Mouse (Mus musculus): ENCODE results near the gene Ldlrad3. TPM values are rescaled to one million over a fixed set of nuclear protein-coding genes. Genes with fewer than 3 reads are reported as not detected.

Gene Ldlrad3
- total RNA-seq, 1 experiment from 2014 or later, result 10.2 TPM

- no peak for ATAC-seq (replicated peaks in 1 of 2; ENCODE audit: insufficient read depth in 1 of 2, low FRiP score in 2 of 2, low TSS enrichment in 1 of 2, low read depth in 1 of 2, poor library complexity in 2 of 2, severe bottlenecking in 2 of 2)
Observed at GRCm38 (mm10) chr2:101981211-101981610, 205.0 kb downstream of the Ldlrad3 start.

GRCm38 (mm10) chr2:101980456-101980947 lies 205.7 kb downstream of the Ldlrad3 start:
- no peak for ATAC-seq (replicated peaks in 1 of 2; ENCODE audit: insufficient read depth in 1 of 2, low FRiP score in 2 of 2, low TSS enrichment in 1 of 2, low read depth in 1 of 2, poor library complexity in 2 of 2, severe bottlenecking in 2 of 2)

- no peak for ATAC-seq (replicated peaks in 1 of 2; ENCODE audit: insufficient read depth in 1 of 2, low FRiP score in 2 of 2, low TSS enrichment in 1 of 2, low read depth in 1 of 2, poor library complexity in 2 of 2, severe bottlenecking in 2 of 2)
Observed at GRCm38 (mm10) chr2:101978534-101979525, 207.4 kb downstream of the Ldlrad3 start.

GRCm38 (mm10) chr2:101976399-101977064 lies 209.7 kb downstream of the Ldlrad3 start:
- ATAC-seq (replicated peaks in 1 of 2; ENCODE audit: insufficient read depth in 1 of 2, low FRiP score in 2 of 2, low TSS enrichment in 1 of 2, low read depth in 1 of 2, poor library complexity in 2 of 2, severe bottlenecking in 2 of 2), result no peak

GRCm38 (mm10) chr2:101973810-101974209 lies 212.4 kb downstream of the Ldlrad3 start:
- no peak for ATAC-seq (replicated peaks in 1 of 2; ENCODE audit: insufficient read depth in 1 of 2, low FRiP score in 2 of 2, low TSS enrichment in 1 of 2, low read depth in 1 of 2, poor library complexity in 2 of 2, severe bottlenecking in 2 of 2)

GRCm38 (mm10) chr2:101967601-101968000 lies 218.6 kb downstream of the Ldlrad3 start:
- no peak for ATAC-seq (replicated peaks in 1 of 2; ENCODE audit: insufficient read depth in 1 of 2, low FRiP score in 2 of 2, low TSS enrichment in 1 of 2, low read depth in 1 of 2, poor library complexity in 2 of 2, severe bottlenecking in 2 of 2)

GRCm38 (mm10) chr2:101967152-101967551 lies 219.0 kb downstream of the Ldlrad3 start:
- ATAC-seq (replicated peaks in 1 of 2; ENCODE audit: insufficient read depth in 1 of 2, low FRiP score in 2 of 2, low TSS enrichment in 1 of 2, low read depth in 1 of 2, poor library complexity in 2 of 2, severe bottlenecking in 2 of 2), result no peak

GRCm38 (mm10) chr2:101966017-101966416 lies 220.2 kb downstream of the Ldlrad3 start:
- no peak for ATAC-seq (replicated peaks in 1 of 2; ENCODE audit: insufficient read depth in 1 of 2, low FRiP score in 2 of 2, low TSS enrichment in 1 of 2, low read depth in 1 of 2, poor library complexity in 2 of 2, severe bottlenecking in 2 of 2)

- no peak for ATAC-seq (replicated peaks in 1 of 2; ENCODE audit: insufficient read depth in 1 of 2, low FRiP score in 2 of 2, low TSS enrichment in 1 of 2, low read depth in 1 of 2, poor library complexity in 2 of 2, severe bottlenecking in 2 of 2)
Observed at GRCm38 (mm10) chr2:101965515-101965914, 220.7 kb downstream of the Ldlrad3 start.

- ATAC-seq (replicated peaks in 1 of 2; ENCODE audit: insufficient read depth in 1 of 2, low FRiP score in 2 of 2, low TSS enrichment in 1 of 2, low read depth in 1 of 2, poor library complexity in 2 of 2, severe bottlenecking in 2 of 2), result no peak
Observed at GRCm38 (mm10) chr2:101963367-101963766, 222.8 kb downstream of the Ldlrad3 start.

- no peak for ATAC-seq (replicated peaks in 1 of 2; ENCODE audit: insufficient read depth in 1 of 2, low FRiP score in 2 of 2, low TSS enrichment in 1 of 2, low read depth in 1 of 2, poor library complexity in 2 of 2, severe bottlenecking in 2 of 2)
Observed at GRCm38 (mm10) chr2:101962349-101962748, 223.8 kb downstream of the Ldlrad3 start.

GRCm38 (mm10) chr2:101961391-101961790 lies 224.8 kb downstream of the Ldlrad3 start:
- no peak for ATAC-seq (replicated peaks in 1 of 2; ENCODE audit: insufficient read depth in 1 of 2, low FRiP score in 2 of 2, low TSS enrichment in 1 of 2, low read depth in 1 of 2, poor library complexity in 2 of 2, severe bottlenecking in 2 of 2)

- no peak for ATAC-seq (replicated peaks in 1 of 2; ENCODE audit: insufficient read depth in 1 of 2, low FRiP score in 2 of 2, low TSS enrichment in 1 of 2, low read depth in 1 of 2, poor library complexity in 2 of 2, severe bottlenecking in 2 of 2)
Observed at GRCm38 (mm10) chr2:101960658-101961057, 225.5 kb downstream of the Ldlrad3 start.

GRCm38 (mm10) chr2:101956125-101956524 lies 230.1 kb downstream of the Ldlrad3 start:
- ATAC-seq (replicated peaks in 1 of 2; ENCODE audit: insufficient read depth in 1 of 2, low FRiP score in 2 of 2, low TSS enrichment in 1 of 2, low read depth in 1 of 2, poor library complexity in 2 of 2, severe bottlenecking in 2 of 2), result no peak

GRCm38 (mm10) chr2:101952951-101953361 lies 233.2 kb downstream of the Ldlrad3 start:
- ATAC-seq (replicated peaks in 1 of 2; ENCODE audit: insufficient read depth in 1 of 2, low FRiP score in 2 of 2, low TSS enrichment in 1 of 2, low read depth in 1 of 2, poor library complexity in 2 of 2, severe bottlenecking in 2 of 2), result no peak

- no peak for ATAC-seq (replicated peaks in 1 of 2; ENCODE audit: insufficient read depth in 1 of 2, low FRiP score in 2 of 2, low TSS enrichment in 1 of 2, low read depth in 1 of 2, poor library complexity in 2 of 2, severe bottlenecking in 2 of 2)
Observed at GRCm38 (mm10) chr2:101950716-101951520, 235.3 kb downstream of the Ldlrad3 start.

GRCm38 (mm10) chr2:101935006-101935405 lies 251.2 kb downstream of the Ldlrad3 start:
- ATAC-seq (replicated peaks in 1 of 2; ENCODE audit: insufficient read depth in 1 of 2, low FRiP score in 2 of 2, low TSS enrichment in 1 of 2, low read depth in 1 of 2, poor library complexity in 2 of 2, severe bottlenecking in 2 of 2), result no peak
